Comparison of ENCODE assay signal across 8 mouse cellular contexts in genomic region chr17:70848511-70849398, GRCm38 (mm10). TPM values are rescaled to one million over a fixed set of nuclear protein-coding genes. Genes with fewer than 3 reads are reported as not detected.
DNase-seq lines count a peak whose midpoint lies in the region.

No protein-coding gene starts in this region.

- peak; percentile 29 for DNase-seq in MN1 (ENCODE audit: low spot score)
- DNase-seq in embryo, embryonic 10.5 days (ENCODE audit: low spot score), result peak; percentile 76
- DNase-seq in heart, adult 8-10 months (ENCODE audit: low spot score), result peak; percentile 70
- peak; percentile 62 for DNase-seq in kidney, adult 9 months
- peak; percentile 59 for DNase-seq in lung, postnatal 14 days
- peak; percentile 17 to 44 for DNase-seq in spleen, adult 18-20 months
- no peak for DNase-seq in layer of hippocampus, adult 9-10 months (ENCODE audit: low spot score)
- no peak for DNase-seq in cerebellum, adult 11-12 months

RNA-seq across cellular contexts. Expression of gene Tgif1, which starts 4.6 kb away (rescaled TPM):
- 1 to 10 TPM; 2.8 to 4.8 (median 3.9) TPM for total RNA-seq in heart, adult 8-10 months (2022)

Comparison
In these comparisons a context has a peak if more than half of its experiments do, and no peak if none do; other contexts are left out.
1. DNase-seq: peak in MN1 (single experiment), embryo, embryonic 10.5 days (single experiment), heart, adult 8-10 months (single experiment), kidney, adult 9 months (single experiment), lung, postnatal 14 days (single experiment) and spleen, adult 18-20 months (2 of 2); none in layer of hippocampus, adult 9-10 months (single experiment) and cerebellum, adult 11-12 months (single experiment).